Mouse (Mus musculus): ENCODE results near the gene Mast4.

DNA sequence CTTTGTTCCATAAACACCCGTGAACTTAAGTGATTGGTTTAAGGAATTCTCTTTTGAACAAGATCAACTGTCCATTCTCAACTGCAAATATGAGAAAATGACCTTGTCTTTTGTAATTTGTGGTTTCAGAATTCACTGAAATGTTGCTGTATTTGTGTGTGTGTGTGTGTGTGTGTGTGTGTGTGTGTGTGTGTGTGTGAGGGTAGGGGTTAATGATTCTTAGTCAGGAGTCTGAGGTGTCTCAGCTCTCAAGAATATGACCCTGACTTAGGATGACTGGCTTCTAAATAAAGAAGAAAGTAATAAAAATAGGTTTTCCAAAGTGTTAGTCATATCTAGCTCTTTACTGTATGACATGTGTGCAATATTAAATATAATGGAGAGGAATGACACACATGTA, 607.4 kb downstream of the Mast4 start:
- TF ChIP-seq POLR2A (IDR thresholded peaks at IDR 0.05; ENCODE audit: low read depth, low read length) = no peak
- no peak for TF ChIP-seq CTCF (conservative IDR thresholded peaks at IDR 0.05 in 1 of 2, IDR thresholded peaks at IDR 0.05 in 1 of 2; ENCODE audit: low read depth in 2 of 2, low read length in 2 of 2)
- TF ChIP-seq CHD1 (IDR thresholded peaks at IDR 0.05; ENCODE audit: low read depth, low read length) = no peak
- TF ChIP-seq MAFK (IDR thresholded peaks at IDR 0.05; ENCODE audit: insufficient replicate concordance, low read length) = no peak
- no peak for TF ChIP-seq UBTF (IDR thresholded peaks at IDR 0.05; ENCODE audit: low read depth, low read length)
- TF ChIP-seq MXI1 (IDR thresholded peaks at IDR 0.05; ENCODE audit: low read depth, low read length) = no peak
- TF ChIP-seq KAT2A (IDR thresholded peaks at IDR 0.05; ENCODE audit: insufficient replicate concordance, low read length) = no peak
- no peak for TF ChIP-seq GABPA (IDR thresholded peaks at IDR 0.05; ENCODE audit: insufficient replicate concordance, low read depth, low read length)
- no peak for TF ChIP-seq ZC3H11A (IDR thresholded peaks at IDR 0.05; ENCODE audit: low read depth, low read length)

Data from CH12.LX (cell line).